Mouse (Mus musculus): ENCODE results near the gene Cldn15. TPM values are rescaled to one million over a fixed set of nuclear protein-coding genes. Genes with fewer than 3 reads are reported as not detected.

The Cldn15 gene
- 50.2 and 51.2 TPM in 2 replicates for total RNA-seq (2023)

GRCm38 (mm10) chr5:136966331-136966730, at the start of gene Cldn15:
TSS of gene Cldn15 (plus strand) at chr5:136966616.

GRCm38 (mm10) chr5:136953015-136953414, 13.4 kb upstream of the Cldn15 start, which contains the start of gene Fis1:
TSS of gene Fis1 (plus strand) at chr5:136953275.

GRCm38 (mm10) chr5:136986695-136987137, 20.3 kb downstream of the Cldn15 start, which contains the start of gene Plod3:
TSS of gene Plod3 (plus strand) at chr5:136987019.

GRCm38 (mm10) chr5:136987934-136988271, 21.5 kb downstream of the Cldn15 start, which contains the start of gene Znhit1:
TSS of gene Znhit1 (minus strand) at chr5:136988021.

Other genes with a start within 250 kb of the Cldn15 start
- not detected in 2 replicates for gene Col26a1, start 83.4 kb upstream of the Cldn15 start, total RNA-seq (2023)
- 4.4 and 4.8 TPM in 2 replicates for gene Ift22, start 58.5 kb upstream of the Cldn15 start, total RNA-seq (2023)
- gene Fis1, start 13.3 kb upstream of the Cldn15 start, total RNA-seq (2023) = 208 and 231 TPM in 2 replicates
- 81.9 and 90.7 TPM in 2 replicates for gene Plod3, start 20.4 kb downstream of the Cldn15 start, total RNA-seq (2023)
- 80.7 and 87.1 TPM in 2 replicates for gene Znhit1, start 21.4 kb downstream of the Cldn15 start, total RNA-seq (2023)
- gene Vgf, start 59.8 kb downstream of the Cldn15 start, total RNA-seq (2023) = not detected in 2 replicates
- 26.8 and 28.0 TPM in 2 replicates for gene Ap1s1, start 79.5 kb downstream of the Cldn15 start, total RNA-seq (2023)
- gene Serpine1, start 105.7 kb downstream of the Cldn15 start, total RNA-seq (2023) = not detected in 2 replicates
- gene Trim56, start 149.6 kb downstream of the Cldn15 start, total RNA-seq (2023) = 38.6 and 42.1 TPM in 2 replicates
- gene Muc3, start 182.7 kb downstream of the Cldn15 start, total RNA-seq (2023) = not detected in 2 replicates
- gene Muc3a, start 245.8 kb downstream of the Cldn15 start, total RNA-seq (2023) = 1.7 and 4.4 TPM in 2 replicates